Mouse (Mus musculus) CH12.LX (cell line): Measurements from ENCODE around the gene Hsd3b7. TPM values are rescaled to one million over a fixed set of nuclear protein-coding genes. Genes with fewer than 3 reads are reported as not detected.

Experiments used
- DNase-seq: peaks from one replicate; pipeline ENCODE4 v3.0.0-alpha.2; 2013; ENCODE audit errors: extremely low read depth
- H3K27ac ChIP-seq: 2 replicates; pipeline ENCODE4 v1.5.1; 2012; ENCODE audit warnings: low read depth, mild to moderate bottlenecking, control low read depth, moderate library complexity; ENCODE audit not compliant: insufficient read depth
- H3K27me3 ChIP-seq: replicated peaks from 2 replicates; pipeline ENCODE3; 2012; ENCODE audit warnings: inconsistent platforms
- H3K36me3 ChIP-seq, 2 experiments: replicated peaks in 1 of 2; 2 replicates each; pipeline versions ENCODE3 to v1.6.1; 2012; ENCODE audit warnings: inconsistent platforms in 1 of 2, low read length in 1 of 2, mild to moderate bottlenecking in 1 of 2, mixed read lengths in 1 of 2, moderate library complexity in 1 of 2; ENCODE audit not compliant: control insufficient read depth in 1 of 2, insufficient read depth in 1 of 2
- H3K4me1 ChIP-seq, 2 experiments: 2 replicates each; pipeline ENCODE4 v1.6.1; 2012; ENCODE audit warnings: inconsistent platforms in 1 of 2, moderate library complexity in 1 of 2; ENCODE audit not compliant: insufficient read depth in 2 of 2, control insufficient read depth in 1 of 2
- H3K4me2 ChIP-seq: 2 replicates; pipeline ENCODE4 v1.6.1; 2012; ENCODE audit warnings: low read depth, mild to moderate bottlenecking, control low read depth; ENCODE audit not compliant: poor library complexity, insufficient read depth, severe bottlenecking
- H3K4me3 ChIP-seq, 3 experiments: fragments of 150-350 bp in 1 of 3; sonication (generic) in 1 of 3; replicated peaks in 1 of 3; 2 replicates each; pipeline versions ENCODE3 to v1.5.1; 2011 to 2012; ENCODE audit warnings: low read depth in 2 of 3, low read length in 2 of 3, mild to moderate bottlenecking in 2 of 3, moderate library complexity in 2 of 3, control low read depth in 1 of 3, improper control_type of control experiment in 1 of 3, inconsistent platforms in 1 of 3, mixed read lengths in 1 of 3; ENCODE audit not compliant: poor library complexity in 1 of 3
- H3K79me2 ChIP-seq: replicated peaks from 2 replicates; pipeline ENCODE4 v1.6.1; 2012; ENCODE audit warnings: mild to moderate bottlenecking, moderate library complexity; ENCODE audit not compliant: control insufficient read depth, poor library complexity, insufficient read depth, severe bottlenecking; ENCODE audit errors: extremely low read depth
- H3K9ac ChIP-seq: 2 replicates; pipeline ENCODE4 v1.6.1; 2012; ENCODE audit warnings: low read depth, mild to moderate bottlenecking, control low read depth, moderate library complexity; ENCODE audit not compliant: insufficient read depth
- H3K9me3 ChIP-seq: replicated peaks from 2 replicates; pipeline ENCODE3; 2012; ENCODE audit warnings: low read length, inconsistent platforms, mixed read lengths
- BHLHE40 ChIP-seq: IDR thresholded peaks from 2 replicates; pipeline ENCODE4 v1.6.1; 2011; ENCODE audit warnings: mild to moderate bottlenecking, low read depth, low read length, improper control_type of control experiment
- CHD1 ChIP-seq: IDR thresholded peaks from 2 replicates; pipeline ENCODE4 v1.6.1; 2012; ENCODE audit warnings: low read depth, low read length, improper control_type of control experiment, inconsistent platforms
- HCFC1 ChIP-seq: IDR thresholded peaks from 2 replicates; pipeline ENCODE4 v1.6.1; 2012; ENCODE audit warnings: low read depth, mild to moderate bottlenecking, inconsistent platforms, low read length, improper control_type of control experiment
- IRF4 ChIP-seq: IDR thresholded peaks from 2 replicates; pipeline ENCODE4 v1.6.1; 2014; ENCODE audit warnings: low read depth, mild to moderate bottlenecking, inconsistent platforms, low read length, improper control_type of control experiment
- KAT2A ChIP-seq: IDR thresholded peaks from 2 replicates; pipeline ENCODE4 v1.6.1; 2012; ENCODE audit warnings: low read length, improper control_type of control experiment, inconsistent platforms; ENCODE audit not compliant: insufficient replicate concordance
- MAFK ChIP-seq: IDR thresholded peaks from 2 replicates; pipeline ENCODE4 v1.6.1; 2011; ENCODE audit warnings: low read length, improper control_type of control experiment; ENCODE audit not compliant: insufficient replicate concordance
- MXI1 ChIP-seq: IDR thresholded peaks from 2 replicates; pipeline ENCODE4 v1.6.1; 2011; ENCODE audit warnings: mild to moderate bottlenecking, low read depth, low read length, improper control_type of control experiment
- NRF1 ChIP-seq: IDR thresholded peaks from 2 replicates; pipeline ENCODE4 v1.6.1; 2014; ENCODE audit warnings: low read depth, mild to moderate bottlenecking, inconsistent platforms, low read length, improper control_type of control experiment, moderate library complexity
- PAX5 ChIP-seq: IDR thresholded peaks from 2 replicates; pipeline ENCODE4 v1.6.1; 2012; ENCODE audit warnings: low read length, inconsistent platforms, mixed read lengths
- POLR2AphosphoS2 ChIP-seq: IDR thresholded peaks from 2 replicates; pipeline ENCODE4 v1.6.1; 2011; ENCODE audit warnings: low read depth, low read length, improper control_type of control experiment
- RCOR1 ChIP-seq: conservative IDR thresholded peaks from 2 replicates; pipeline ENCODE4 v1.6.1; 2012; ENCODE audit warnings: low read depth, mild to moderate bottlenecking, inconsistent platforms, low read length, improper control_type of control experiment
- SIN3A ChIP-seq: IDR thresholded peaks from 2 replicates; pipeline ENCODE4 v1.6.1; 2012; ENCODE audit warnings: low read length, improper control_type of control experiment, inconsistent platforms
- TCF12 ChIP-seq: IDR thresholded peaks from 2 replicates; pipeline ENCODE4 v1.6.1; 2014; ENCODE audit warnings: low read depth, mild to moderate bottlenecking, inconsistent platforms, low read length, improper control_type of control experiment
- UBTF ChIP-seq: IDR thresholded peaks from 2 replicates; pipeline ENCODE4 v1.6.1; 2012; ENCODE audit warnings: low read depth, mild to moderate bottlenecking, inconsistent platforms, low read length, improper control_type of control experiment, moderate library complexity
- USF2 ChIP-seq: conservative IDR thresholded peaks from 2 replicates; pipeline ENCODE4 v1.6.1; 2011; ENCODE audit warnings: low read depth, low read length, improper control_type of control experiment
- dilution Hi-C: fragments of 300-500 bp; cut with MboI; formaldehyde crosslinking; loops from 2 replicates; pipeline ENCODE4 v1.14.3; 2020; ENCODE audit warnings: low sequenced_read_pairs; ENCODE audit not compliant: extremely low pct_unique_long_range_greater_than_20kb, extremely low pct_ligation_motif_present
- in situ Hi-C: fragments of 300-500 bp; cut with MboI; formaldehyde crosslinking; loops from 3 replicates; pipeline ENCODE4 v1.14.3; 2019; ENCODE audit warnings: low sequenced_read_pairs, low pct_ligation_motif_present, low pct_unique_long_range_greater_than_20kb, mixed read lengths
- polyA plus RNA-seq: library from polyadenylated mRNA; unstranded; fragments of >175 nt; gene quantifications from 2 replicates; pipeline ENCODE4 v1.2.1, GENCODE M21; 2012; ENCODE audit warnings: low read depth; ENCODE audit not compliant: insufficient read length
- total RNA-seq, 2 experiments: library from RNA; depleted of rRNA; stranded (reverse); fragments of 300-350 nt in 1 of 2; fragments of >200 nt in 1 of 2; gene quantifications; 2 replicates each; pipeline ENCODE4 v1.2.3; 2012 to 2014

Hsd3b7 gene
- total and polyA plus RNA-seq, 3 experiments = 0.99 to 6.8 (median 4.2) TPM

- Histone ChIP-seq H3K9me3 (no peaks in the 10 kb centered on the region), H3K27me3 (no peaks in the 10 kb centered on the region), H3K79me2 (no peaks in the 10 kb centered on the region), H3K4me2 (no peak overlapping the region), H3K4me3 (no peak overlapping the region), H3K36me3 (peaks cover 37 to 65% of the 10 kb centered on the region in 2 experiments), H3K9ac (no peak overlapping the region), H3K27ac (no peak overlapping the region), H3K4me1 (peaks cover 0 to 48% of the 10 kb centered on the region in 2 experiments; a peak in 3 of 4 replicates)
- dilution Hi-C loops (no loop called here), in situ Hi-C loops (loop anchor here (5.0 to 25.0 kb wide), 2 partner anchors 401 to 661 kb away; no protein-coding TSS in a partner anchor)
- TF ChIP-seq CHD1 = no peak
- no peak for TF ChIP-seq KAT2A
- TF ChIP-seq RCOR1 = no peak
- no peak for TF ChIP-seq POLR2AphosphoS2
- TF ChIP-seq USF2 = no peak
- no peak for TF ChIP-seq TCF12
- no peak for DNase-seq
These were observed 36.8 kb upstream of the Hsd3b7 start for GRCm38 (mm10) chr7:127763642-127764041.

GRCm38 (mm10) chr7:127765756-127766155 is 34.6 kb upstream of the Hsd3b7 start:
- H3K4me2 ChIP-seq = no peak overlapping the region
- no peak for DNase-seq
- TF ChIP-seq MAFK = no peak
- TF ChIP-seq SIN3A = no peak
- no peak for TF ChIP-seq UBTF
- TF ChIP-seq BHLHE40 = no peak
- TF ChIP-seq MXI1 = no peak
- no peak for TF ChIP-seq KAT2A
- TF ChIP-seq PAX5 = no peak
- no peak for TF ChIP-seq IRF4
- TF ChIP-seq NRF1 = no peak
- no peak for TF ChIP-seq HCFC1
- H3K36me3 ChIP-seq = peaks cover 37 to 58% of the 10 kb centered on the region in 2 experiments
- H3K27ac ChIP-seq = no peak overlapping the region
- H3K4me3 ChIP-seq = no peak overlapping the region
- dilution Hi-C loops = no loop called here
- peaks cover 10% of the 10 kb centered on the region for H3K79me2 ChIP-seq
- H3K9me3 ChIP-seq = no peaks in the 10 kb centered on the region
- in situ Hi-C loops = loop anchor here (25.0 kb wide), 1 partner anchor 403 kb away; no protein-coding TSS in a partner anchor
- no peak overlapping the region for H3K9ac ChIP-seq
- peaks cover 0 to 42% of the 10 kb centered on the region in 2 experiments; a peak in 3 of 4 replicates for H3K4me1 ChIP-seq
- H3K27me3 ChIP-seq = no peaks in the 10 kb centered on the region
